Mouse (Mus musculus): Measurements from ENCODE around the gene Eml6. TPM values are rescaled to one million over a fixed set of nuclear protein-coding genes. Genes with fewer than 3 reads are reported as not detected.
"Not testable (repeated sequence)": the region's sequence is repeated elsewhere in the genome, so short reads cannot be mapped to it uniquely, and the experiment has no call there.

Gene Eml6
- total and polyA plus RNA-seq, 2 experiments from 2014 or later, result 2.7 to 24.2 TPM

GRCm38 (mm10) chr11:29765063-29765462 lies 260.8 kb downstream of the Eml6 start:
- H3K36me3 ChIP-seq (ENCODE audit: insufficient read depth), result peaks cover 4% of the 10 kb centered on the region; the same call in 1 of the 2 replicates
- TF ChIP-seq CTCF (IDR thresholded peaks at IDR 0.05; ENCODE audit: low read depth), result no peak
- H3K4me1 ChIP-seq (ENCODE audit: insufficient read depth), result no peaks in the 10 kb centered on the region
- DNase-seq, result no peak
- H3K27me3 ChIP-seq (ENCODE audit: insufficient read depth, low read length), result no peaks in the 10 kb centered on the region
- no peak overlapping the region for H3K4me3 ChIP-seq (ENCODE audit: low read depth, low read length)
- H3K9ac ChIP-seq, result no peak overlapping the region
- H3K9me3 ChIP-seq (ENCODE audit: low read length), result no peaks in the 10 kb centered on the region
- ATAC-seq, result no peak
- H3K27ac ChIP-seq (ENCODE audit: low read depth, low read length), result no peak overlapping the region
- H3K4me2 ChIP-seq (ENCODE audit: low read depth), result no peak overlapping the region
- 17% methylated on average over 4 of the region's 4 CpGs for WGBS

GRCm38 (mm10) chr11:29762768-29763167 lies 263.1 kb downstream of the Eml6 start:
- ATAC-seq (no peak), DNase-seq (no peak)
- TF ChIP-seq CTCF (IDR thresholded peaks at IDR 0.05; ENCODE audit: low read depth), result no peak
- Histone ChIP-seq H3K36me3 (ENCODE audit: insufficient read depth) (peaks cover 11% of the 10 kb centered on the region; the same call in 1 of the 2 replicates), H3K27ac (ENCODE audit: low read depth, low read length) (no peak overlapping the region), H3K27me3 (ENCODE audit: insufficient read depth, low read length) (no peaks in the 10 kb centered on the region), H3K4me3 (ENCODE audit: low read depth, low read length) (no peak overlapping the region), H3K4me2 (ENCODE audit: low read depth) (no peak overlapping the region), H3K9ac (no peak overlapping the region), H3K9me3 (ENCODE audit: low read length) (no peaks in the 10 kb centered on the region), H3K4me1 (ENCODE audit: insufficient read depth) (no peaks in the 10 kb centered on the region)
- 94% methylated on average over 1 of the region's 1 CpGs for WGBS

GRCm38 (mm10) chr11:29761387-29761786 lies 264.4 kb downstream of the Eml6 start:
- no peak for TF ChIP-seq CTCF (IDR thresholded peaks at IDR 0.05; ENCODE audit: low read depth)
- Histone ChIP-seq H3K4me3 (ENCODE audit: low read depth, low read length) (no peak overlapping the region), H3K9ac (no peak overlapping the region), H3K36me3 (ENCODE audit: insufficient read depth) (peaks cover 11% of the 10 kb centered on the region; the same call in 1 of the 2 replicates), H3K27me3 (ENCODE audit: insufficient read depth, low read length) (no peaks in the 10 kb centered on the region), H3K27ac (ENCODE audit: low read depth, low read length) (no peak overlapping the region), H3K4me1 (ENCODE audit: insufficient read depth) (no peaks in the 10 kb centered on the region), H3K4me2 (ENCODE audit: low read depth) (no peak overlapping the region), H3K9me3 (ENCODE audit: low read length) (no peaks in the 10 kb centered on the region)
- no peak for ATAC-seq
- WGBS, result 91% methylated on average over 9 of the region's 9 CpGs
- no peak for DNase-seq

GRCm38 (mm10) chr11:29758617-29759016 lies 267.2 kb downstream of the Eml6 start:
- Histone ChIP-seq H3K27me3 (ENCODE audit: insufficient read depth, low read length) (no peaks in the 10 kb centered on the region), H3K4me1 (ENCODE audit: insufficient read depth) (no peaks in the 10 kb centered on the region), H3K4me3 (ENCODE audit: low read depth, low read length) (no peak overlapping the region), H3K9me3 (ENCODE audit: low read length) (no peaks in the 10 kb centered on the region), H3K27ac (ENCODE audit: low read depth, low read length) (no peak overlapping the region), H3K4me2 (ENCODE audit: low read depth) (no peak overlapping the region), H3K9ac (no peak overlapping the region), H3K36me3 (ENCODE audit: insufficient read depth) (peaks cover 11% of the 10 kb centered on the region; the same call in 1 of the 2 replicates)
- no peak for TF ChIP-seq CTCF (IDR thresholded peaks at IDR 0.05; ENCODE audit: low read depth)
- no peak for DNase-seq
- 91% methylated on average over 5 of the region's 5 CpGs for WGBS
- no peak for ATAC-seq

- ATAC-seq; DNase-seq; H3K4me2 ChIP-seq (ENCODE audit: low read depth); H3K4me1 ChIP-seq (ENCODE audit: insufficient read depth); H3K9ac ChIP-seq; H3K9me3 ChIP-seq (ENCODE audit: low read length); H3K27me3 ChIP-seq (ENCODE audit: insufficient read depth, low read length); H3K4me3 ChIP-seq (ENCODE audit: low read depth, low read length); H3K27ac ChIP-seq (ENCODE audit: low read depth, low read length): not testable (repeated sequence)
- 95% methylated on average over 5 of the region's 5 CpGs for WGBS
- peaks cover 12% of the 10 kb centered on the region; the same call in 1 of the 2 replicates for H3K36me3 ChIP-seq (ENCODE audit: insufficient read depth)
These were observed 269.8 kb downstream of the Eml6 start for GRCm38 (mm10) chr11:29756007-29756406.

- 88% methylated on average over 14 of the region's 14 CpGs for WGBS
- H3K9me3 ChIP-seq (ENCODE audit: low read length), result no peaks in the 10 kb centered on the region
- DNase-seq (no peak), ATAC-seq (no peak; the same call in 1 of the 2 replicates)
- H3K4me3 ChIP-seq (ENCODE audit: low read depth, low read length), result no peak overlapping the region
- no peaks in the 10 kb centered on the region for H3K27me3 ChIP-seq (ENCODE audit: insufficient read depth, low read length)
- TF ChIP-seq CTCF (IDR thresholded peaks at IDR 0.05; ENCODE audit: low read depth), result no peak
- H3K4me2 ChIP-seq (ENCODE audit: low read depth), result no peak overlapping the region
- H3K9ac ChIP-seq, result no peak overlapping the region
- peaks cover 14% of the 10 kb centered on the region; the same call in 1 of the 2 replicates for H3K36me3 ChIP-seq (ENCODE audit: insufficient read depth)
- no peaks in the 10 kb centered on the region for H3K4me1 ChIP-seq (ENCODE audit: insufficient read depth)
- no peak overlapping the region for H3K27ac ChIP-seq (ENCODE audit: low read depth, low read length)
These were observed 273.9 kb downstream of the Eml6 start for GRCm38 (mm10) chr11:29751648-29752611.

GRCm38 (mm10) chr11:29751013-29751412 lies 274.8 kb downstream of the Eml6 start:
- H3K4me1 ChIP-seq (ENCODE audit: insufficient read depth), result no peaks in the 10 kb centered on the region
- no peak overlapping the region for H3K4me3 ChIP-seq (ENCODE audit: low read depth, low read length)
- H3K9me3 ChIP-seq (ENCODE audit: low read length), result no peaks in the 10 kb centered on the region
- no peaks in the 10 kb centered on the region for H3K27me3 ChIP-seq (ENCODE audit: insufficient read depth, low read length)
- no peak overlapping the region for H3K4me2 ChIP-seq (ENCODE audit: low read depth)
- ATAC-seq (no peak), DNase-seq (no peak)
- peaks cover 22% of the 10 kb centered on the region for H3K36me3 ChIP-seq (ENCODE audit: insufficient read depth)
- TF ChIP-seq CTCF (IDR thresholded peaks at IDR 0.05; ENCODE audit: low read depth), result no peak
- 94% methylated on average over 2 of the region's 2 CpGs for WGBS
- H3K27ac ChIP-seq (ENCODE audit: low read depth, low read length), result no peak overlapping the region
- H3K9ac ChIP-seq, result no peak overlapping the region

Data from forebrain, postnatal 0 days (tissue).